Comparison of ENCODE assay signal across 15 mouse cellular contexts in the genomic region with DNA sequence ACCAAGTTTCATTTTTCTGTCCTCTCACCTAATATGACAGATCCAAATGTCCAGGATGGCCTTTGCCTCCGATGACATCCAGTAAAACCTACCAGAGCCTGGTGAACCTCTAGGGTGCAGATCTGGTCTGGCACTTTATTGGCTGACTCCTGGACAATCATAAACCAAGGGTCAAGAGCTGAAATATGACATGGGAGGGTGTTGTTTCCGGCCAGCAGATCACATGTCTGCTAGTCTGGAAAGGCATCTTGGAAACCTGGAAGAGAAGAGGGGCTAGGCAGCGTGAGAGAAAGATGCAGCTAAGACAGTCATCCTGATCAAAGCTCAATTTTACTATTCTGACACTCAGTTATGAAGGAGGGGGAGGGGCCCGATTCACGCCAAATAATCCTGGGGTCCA. TPM values are rescaled to one million over a fixed set of nuclear protein-coding genes. Genes with fewer than 3 reads are reported as not detected.
"Had no signal": no experiment of that assay in that cellular context is flagged by ENCODE, and none has a peak within 500 bp of the region (broad histone marks: within the 10 kb centered on the region; RNA-seq: fewer than 3 reads in every experiment).

TSS of gene Nat8f2 (minus strand) at position 153 of the 400 bp plus-strand sequence.

RNA-seq across cellular contexts. Expression of gene Nat8f2, which starts in this region (rescaled TPM):
- total RNA-seq: hindbrain, postnatal 0 days; megakaryocyte progenitor cell, adult 5-6 weeks; megakaryocyte-erythroid progenitor cell, adult 5-6 weeks; midbrain, postnatal 0 days had no signal
- polyA plus RNA-seq: hindbrain, postnatal 0 days; intestine, embryonic 16.5 days; limb, embryonic 12.5 days; limb, embryonic 15.5 days; liver, embryonic 15.5 days; lung, embryonic 16.5 days; midbrain, embryonic 11.5 days; midbrain, embryonic 14.5 days; neural tube, embryonic 11.5 days; neural tube, embryonic 14.5 days; stomach, embryonic 14.5 days; stomach, postnatal 0 days had no signal
